Mouse (Mus musculus) cerebellum, adult 11 months (tissue): ENCODE results near the gene Ckap2l.

Source experiments
- DNase-seq: peaks from one replicate; pipeline ENCODE4 v3.0.0; 2022

Gene Ckap2l

DNA sequence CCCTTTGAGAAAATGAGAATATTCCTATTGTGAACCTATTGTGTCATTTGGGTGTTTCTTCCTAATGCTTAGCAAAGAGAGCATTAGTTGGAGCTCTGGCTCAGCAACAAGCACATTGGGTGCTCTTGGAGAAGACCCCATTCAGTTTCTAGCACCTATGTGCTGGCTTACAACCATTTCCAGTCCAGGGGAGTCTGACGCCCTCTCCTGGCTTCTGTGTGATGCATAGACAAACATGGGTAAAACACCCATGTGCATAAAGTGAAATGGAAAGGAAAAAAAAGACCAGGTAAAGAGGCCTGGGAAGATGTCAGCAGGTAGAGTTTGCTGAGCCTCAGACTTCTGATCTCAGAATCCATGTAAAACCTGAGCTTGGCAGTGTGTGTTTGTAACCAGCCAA lies 63.8 kb downstream of the Ckap2l start:
- no peak for DNase-seq

DNA sequence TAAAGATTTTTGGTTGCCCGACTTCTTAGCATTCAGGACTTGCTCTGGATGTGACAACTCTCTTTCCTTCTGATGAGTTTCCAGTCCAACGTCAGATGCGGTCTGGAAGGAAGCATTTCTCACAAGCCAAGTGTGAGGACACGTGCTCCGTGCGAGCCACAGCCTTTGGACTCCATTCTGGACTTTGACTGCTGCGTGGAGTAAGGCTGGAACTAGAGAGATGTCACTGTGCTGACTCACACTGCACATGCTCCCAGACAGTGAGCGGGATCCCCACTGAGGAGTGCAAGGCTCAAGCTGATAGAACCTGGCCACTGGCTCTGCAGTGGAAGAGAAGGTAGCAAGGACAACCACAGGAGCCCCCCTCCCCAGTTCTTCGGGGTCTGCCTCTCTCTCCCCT lies 64.5 kb downstream of the Ckap2l start:
- no peak for DNase-seq

DNA sequence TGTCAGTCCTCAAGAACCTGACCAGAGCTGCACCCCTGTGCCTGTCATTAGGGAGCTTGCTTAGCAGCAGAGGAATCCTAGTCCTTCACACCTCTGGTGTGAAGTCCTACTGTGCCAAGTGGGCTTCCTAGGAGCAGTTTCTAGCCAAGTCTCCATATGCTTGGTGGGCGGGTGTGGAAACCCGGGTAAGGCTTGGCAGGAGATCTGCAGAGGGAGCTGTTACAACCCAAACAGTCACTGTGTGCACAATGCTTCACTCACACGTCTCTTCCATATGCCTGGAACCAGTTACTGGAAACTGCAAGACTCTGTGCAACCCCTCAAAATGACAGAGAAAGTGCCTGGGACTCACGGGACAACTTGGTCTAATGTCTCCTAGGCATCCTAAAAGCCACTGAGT lies 65.0 kb downstream of the Ckap2l start:
- DNase-seq, result no peak

DNA sequence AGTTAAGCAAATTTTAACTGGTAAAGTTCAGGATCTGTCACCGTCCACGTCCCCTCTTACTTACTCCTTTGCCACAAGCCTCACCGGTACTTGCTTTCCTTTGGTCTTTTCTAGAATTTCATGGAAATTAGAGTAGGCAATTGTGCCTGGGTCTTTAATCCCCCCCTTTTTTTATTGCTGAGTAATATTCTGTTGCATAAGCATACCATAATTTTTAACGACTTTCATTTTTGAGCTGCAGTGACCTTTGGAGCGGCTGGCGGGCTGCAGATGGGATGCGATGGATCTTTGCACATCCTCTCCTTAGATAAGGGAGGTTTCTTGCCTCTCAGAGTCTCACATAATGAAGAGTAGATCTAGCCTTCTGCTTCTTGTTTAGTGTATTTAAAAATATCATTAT lies 67.7 kb downstream of the Ckap2l start:
- no peak for DNase-seq

DNA sequence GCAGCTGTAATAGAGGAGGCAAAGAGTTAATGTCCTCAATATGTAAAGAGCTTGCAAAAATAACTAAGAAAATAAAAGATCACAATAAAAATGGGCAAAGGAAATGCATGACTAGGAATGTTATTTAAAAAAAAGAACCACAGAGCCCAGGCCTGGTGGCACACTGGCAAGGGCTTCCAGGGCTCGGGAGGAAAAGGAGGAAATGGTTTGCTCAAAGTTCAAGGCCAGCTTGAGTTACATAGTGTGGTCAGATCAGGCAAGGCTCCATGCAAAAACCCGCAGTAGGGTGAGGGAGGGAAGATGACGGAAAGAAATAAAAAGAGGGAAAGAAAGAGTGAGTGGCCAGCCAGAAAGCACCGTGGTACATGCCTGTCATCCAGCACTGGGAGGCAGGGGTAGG lies 68.4 kb downstream of the Ckap2l start:
- DNase-seq, result no peak

DNA sequence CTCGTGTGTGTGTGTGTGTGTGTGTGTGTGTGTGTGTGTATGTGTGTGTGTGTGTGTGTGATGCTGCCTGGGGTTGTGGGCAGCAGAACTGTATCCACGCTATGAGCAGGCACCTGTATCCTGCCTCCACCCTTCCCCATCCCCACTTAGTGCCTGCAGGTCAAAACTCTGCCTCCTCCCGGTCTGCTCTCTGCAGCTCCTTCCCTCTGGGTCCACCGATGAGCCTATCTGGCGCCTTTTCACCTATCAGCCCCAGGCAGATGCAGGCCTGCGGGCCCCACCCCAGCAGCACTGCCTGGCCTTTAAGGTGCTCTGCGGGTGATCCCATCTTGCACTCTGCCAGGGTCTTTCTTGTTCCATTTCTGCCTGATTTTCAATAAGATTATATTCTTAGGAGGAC lies 69.3 kb downstream of the Ckap2l start:
- DNase-seq, result no peak

DNA sequence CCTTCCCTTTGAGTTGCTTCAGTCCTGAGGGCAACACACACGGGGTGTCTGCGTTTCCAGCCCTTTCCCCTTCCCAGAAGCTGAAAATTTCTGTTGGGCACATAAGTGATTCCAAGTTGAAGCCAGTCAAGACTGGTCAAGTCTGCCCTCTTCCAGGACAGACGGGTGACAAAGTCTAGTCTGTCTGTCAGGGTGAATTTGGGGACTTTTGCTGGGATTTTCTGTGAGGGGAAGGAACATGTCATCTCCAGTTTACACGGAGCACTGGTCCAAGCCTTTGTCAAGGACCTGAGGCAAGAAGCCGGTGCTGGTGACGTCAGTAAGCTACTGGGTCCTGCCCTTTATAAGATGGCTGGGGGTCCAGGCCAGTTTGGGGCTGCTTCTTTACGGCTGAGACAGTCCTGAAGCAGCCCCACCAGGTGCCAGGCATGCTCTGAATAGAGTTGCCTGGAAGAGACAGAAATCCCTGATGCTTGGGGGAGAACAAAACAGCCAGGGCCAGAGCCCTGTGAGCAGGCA lies 69.9 kb downstream of the Ckap2l start:
- no peak for DNase-seq

DNA sequence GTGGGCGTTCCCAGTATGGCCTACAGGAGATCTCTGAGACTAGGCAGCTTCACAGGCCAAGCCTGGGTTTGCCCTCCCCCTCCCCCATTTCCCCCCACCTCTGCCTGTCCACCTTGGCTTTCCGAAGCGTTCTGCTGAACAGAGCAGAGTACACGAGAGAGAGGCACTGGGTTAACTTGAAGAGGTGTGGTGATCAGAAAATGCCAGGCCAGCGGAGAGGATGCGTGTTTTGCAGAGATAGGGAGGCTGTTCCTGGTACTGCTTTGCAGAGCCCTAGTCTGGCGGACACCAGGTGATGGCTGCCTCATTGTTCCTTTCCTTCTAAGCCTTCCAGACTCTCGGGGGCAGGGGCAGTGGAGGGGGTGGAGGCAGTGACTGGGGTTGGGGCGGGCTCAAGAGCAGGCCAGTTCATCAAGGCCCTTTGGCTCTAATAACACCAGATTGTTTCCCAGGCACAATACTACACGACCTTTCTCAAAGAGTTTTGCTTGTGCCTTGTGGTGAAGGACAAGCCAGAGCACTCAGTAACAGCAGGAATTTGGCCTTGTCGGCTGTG lies 70.6 kb downstream of the Ckap2l start:
- no peak for DNase-seq

DNA sequence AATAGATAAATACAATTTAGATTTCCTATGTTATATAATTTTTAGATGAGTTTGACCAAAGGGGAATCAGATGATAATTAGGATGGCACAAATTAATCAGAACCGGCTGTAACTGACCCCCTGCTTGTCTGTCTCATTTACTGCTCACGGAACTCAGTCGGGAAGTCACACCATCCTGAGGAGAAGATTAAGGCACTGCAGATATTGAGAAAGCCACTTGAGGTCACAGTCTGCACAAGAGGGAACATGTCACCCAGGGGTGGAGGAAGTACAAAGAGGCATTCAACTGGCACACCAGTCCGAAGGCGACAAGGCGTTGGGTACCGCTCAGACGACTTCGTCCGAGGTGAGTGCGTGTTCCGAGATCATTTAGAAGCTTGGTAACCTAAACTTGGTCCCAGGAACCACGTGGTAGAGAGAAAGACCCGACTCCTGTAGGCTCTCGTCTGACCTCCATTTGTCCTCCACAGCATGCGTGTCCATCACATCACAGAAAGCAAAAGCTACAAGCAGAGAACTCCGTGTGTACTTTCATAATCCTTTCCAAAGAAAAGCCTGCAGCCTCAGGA lies 71.7 kb downstream of the Ckap2l start:
- DNase-seq, result no peak

DNA sequence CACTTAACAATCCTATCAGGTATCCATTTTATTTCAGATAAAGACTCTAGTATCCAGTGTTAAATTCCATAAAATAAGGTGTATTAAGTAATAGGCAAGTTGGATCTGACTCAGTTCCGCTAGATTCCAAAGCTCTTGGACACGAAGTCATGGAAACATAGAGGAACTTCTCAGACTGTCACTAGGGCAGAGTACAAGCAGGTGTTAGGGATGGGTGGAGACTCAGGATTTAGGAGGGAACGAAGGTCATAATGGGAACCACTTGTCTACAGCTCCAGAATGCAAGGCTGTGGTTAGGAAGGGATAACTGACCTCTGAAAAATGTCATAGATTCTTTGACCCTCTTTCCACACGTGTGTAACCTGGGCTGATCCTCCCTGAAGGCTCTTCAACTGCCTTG lies 72.8 kb downstream of the Ckap2l start:
- DNase-seq, result no peak

DNA sequence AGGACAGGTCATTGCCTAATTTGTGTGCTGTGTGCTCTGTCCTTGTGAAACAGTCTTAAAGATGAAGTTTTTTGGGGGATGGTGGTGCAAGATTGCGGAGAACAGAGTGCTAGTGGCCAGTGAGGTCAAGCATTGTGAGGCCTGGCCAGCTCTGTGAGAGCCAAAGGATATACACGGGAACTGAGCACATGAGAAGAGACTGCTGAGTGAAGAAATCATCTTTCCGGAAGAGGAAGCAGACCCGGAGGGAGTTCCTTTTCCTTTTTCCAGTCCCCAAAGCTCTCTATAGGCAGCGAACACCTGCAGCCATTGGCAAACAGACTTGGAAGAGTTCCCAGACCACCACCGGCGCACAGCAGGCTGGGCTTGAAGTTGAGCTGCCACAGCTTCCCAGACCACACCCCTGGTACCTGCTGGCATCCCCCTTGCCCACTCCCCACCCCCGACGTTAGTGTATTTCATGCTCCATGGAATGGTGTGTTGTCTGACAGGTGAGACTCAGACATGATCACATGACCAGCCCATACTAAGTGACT lies 75.8 kb downstream of the Ckap2l start:
- no peak for DNase-seq

DNA sequence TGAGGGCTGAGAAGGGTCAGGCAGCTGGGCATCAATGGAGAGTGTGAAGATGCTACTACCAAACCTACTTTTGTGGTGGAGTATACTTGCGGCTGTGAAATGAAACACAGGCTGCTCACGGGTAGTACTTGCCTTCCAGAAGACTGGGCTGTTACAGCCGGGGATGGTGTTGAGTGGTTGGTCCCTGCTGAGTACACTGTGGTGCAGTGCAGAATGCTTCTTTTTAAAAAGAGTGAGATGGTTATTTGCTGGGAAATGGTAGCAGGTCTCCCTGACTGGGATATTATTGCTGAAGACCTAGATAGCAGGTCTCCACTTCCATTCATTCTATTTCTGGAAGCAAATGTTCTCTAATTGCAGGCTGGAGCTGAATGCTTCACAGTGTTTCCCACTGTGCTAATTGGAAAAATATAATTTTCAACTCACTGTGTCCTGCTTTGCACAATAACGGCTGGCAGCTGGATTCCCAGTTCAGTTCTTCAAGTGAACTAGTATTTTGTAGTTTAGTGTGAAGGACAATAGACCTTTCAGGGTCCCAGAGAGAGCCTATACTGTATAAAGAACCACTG lies 78.4 kb downstream of the Ckap2l start:
- DNase-seq, result no peak
